Mouse (Mus musculus) liver, adult (tissue): Measurements from ENCODE around the gene Wfdc8.
"Not testable (repeated sequence)": the region's sequence is repeated elsewhere in the genome, so short reads cannot be mapped to it uniquely, and the experiment has no call there.

ENCODE experiments used
- GATA4 ChIP-seq: IDR thresholded peaks from 2 replicates; pipeline ENCODE4 v1.6.1; 2014; ENCODE audit warnings: mild to moderate bottlenecking, low read length; ENCODE audit not compliant: insufficient replicate concordance

The Wfdc8 gene

DNA sequence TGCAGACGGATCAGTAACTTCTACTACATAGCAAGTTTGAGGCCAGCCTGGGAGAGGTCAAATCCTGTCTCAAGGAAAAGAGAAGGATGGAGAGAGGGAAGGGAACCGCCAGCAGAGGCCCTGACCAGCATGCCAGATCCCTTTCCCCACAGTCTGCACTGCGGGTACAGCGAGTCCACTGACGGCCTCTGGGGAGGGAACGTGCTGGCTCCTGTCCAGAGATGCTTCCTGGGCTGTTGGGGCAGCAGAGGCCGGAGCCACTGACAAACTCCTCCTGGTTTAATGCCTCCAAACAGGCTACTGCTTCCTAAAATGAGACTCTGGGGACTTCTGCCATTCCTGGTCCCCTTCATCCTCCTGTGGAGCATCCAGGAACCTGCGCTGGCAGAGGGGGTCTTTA lies at the start of gene Wfdc8, which contains the start of gene Wfdc6b:
Gene Wfdc8 (minus strand): TSS at position 156 of the 400 bp plus-strand sequence.
Gene Wfdc6b (plus strand): TSS at position 52 of the 400 bp plus-strand sequence.
- not testable (repeated sequence) for TF ChIP-seq GATA4

DNA sequence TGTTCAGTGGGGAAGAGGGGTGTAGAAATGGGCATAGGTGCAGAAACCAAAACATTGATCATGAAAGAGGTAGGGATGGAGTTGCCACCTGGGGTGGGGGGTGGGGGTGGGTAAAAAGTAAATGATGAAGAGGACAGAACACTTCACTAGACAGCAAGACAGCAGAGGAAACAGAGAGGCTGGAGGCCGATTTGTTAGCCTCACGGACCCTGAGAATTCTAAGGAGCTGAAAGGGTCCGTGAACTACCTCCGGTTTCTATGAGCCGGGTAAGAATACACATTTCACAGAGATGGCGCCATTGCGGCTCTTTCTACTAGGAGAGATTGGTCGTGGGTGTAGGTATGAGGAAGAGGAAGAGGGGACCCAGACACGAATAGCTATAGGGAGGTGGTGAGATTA lies 43.1 kb upstream of the Wfdc8 start, which contains the start of gene Wfdc9:
Gene Wfdc9 (minus strand): TSS at position 101 of the 400 bp plus-strand sequence.
- TF ChIP-seq GATA4, result no peak

DNA sequence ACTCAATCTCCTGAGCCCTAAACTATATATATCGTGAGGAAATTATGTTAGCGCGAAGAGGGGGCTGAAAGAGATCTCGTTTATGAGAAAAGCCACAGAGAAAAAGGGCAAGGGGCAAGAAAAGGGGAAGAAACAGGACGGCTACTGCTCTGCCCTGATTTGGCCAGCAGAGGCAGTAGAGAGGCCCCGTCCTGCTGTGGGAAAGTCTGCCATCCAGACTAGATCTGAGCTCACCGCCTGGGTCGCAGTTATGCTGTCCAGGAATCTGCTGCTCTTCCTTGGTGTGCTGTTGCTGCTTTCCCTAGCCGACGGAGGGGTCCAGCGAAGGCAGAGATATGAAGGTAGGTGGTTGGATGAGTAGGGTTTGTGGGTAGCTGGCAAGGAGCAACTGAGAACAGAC lies 42.4 kb upstream of the Wfdc8 start, which contains the start of gene Wfdc10:
Gene Wfdc10 (plus strand): TSS at position 189 of the 400 bp plus-strand sequence.
- TF ChIP-seq GATA4, result no peak

DNA sequence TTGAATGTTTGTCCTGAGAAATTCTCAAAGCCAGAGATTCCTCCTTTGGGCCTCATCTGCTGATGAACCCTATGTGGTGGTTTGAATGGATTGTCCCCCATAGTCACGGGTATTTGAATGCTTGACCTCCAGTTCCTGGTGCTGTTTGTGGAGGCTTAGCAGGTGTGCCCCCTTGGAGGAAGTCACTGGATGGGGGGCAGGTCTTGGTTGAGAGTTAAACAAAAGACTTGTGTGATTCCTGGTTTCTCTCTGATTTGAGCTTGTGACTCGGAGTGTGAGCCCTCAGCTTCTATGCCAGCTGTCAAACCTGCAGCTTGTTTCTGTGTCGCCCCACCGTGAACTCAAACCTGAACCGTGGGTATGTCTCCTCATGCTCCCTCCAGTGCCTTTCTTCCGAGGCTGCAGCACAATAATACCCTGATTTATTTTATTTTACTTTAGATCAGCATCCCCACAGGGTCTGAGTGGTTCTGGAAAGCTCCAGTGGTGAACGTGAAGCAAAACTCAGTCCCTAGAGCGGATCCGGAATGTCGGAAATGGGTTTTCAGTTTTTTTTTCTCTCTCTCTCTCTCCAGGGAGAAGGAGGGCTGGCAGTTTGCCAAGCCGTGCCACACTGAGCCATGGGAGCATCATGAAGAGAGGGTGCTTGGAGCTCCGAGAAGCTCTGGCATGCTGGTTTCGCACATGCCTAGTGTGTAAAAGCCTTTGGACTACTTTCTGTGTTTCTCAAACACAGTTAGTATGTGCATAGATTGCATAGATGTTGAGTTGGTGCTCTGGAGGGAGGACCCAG lies 28.7 kb upstream of the Wfdc8 start:
- TF ChIP-seq GATA4, result no peak

DNA sequence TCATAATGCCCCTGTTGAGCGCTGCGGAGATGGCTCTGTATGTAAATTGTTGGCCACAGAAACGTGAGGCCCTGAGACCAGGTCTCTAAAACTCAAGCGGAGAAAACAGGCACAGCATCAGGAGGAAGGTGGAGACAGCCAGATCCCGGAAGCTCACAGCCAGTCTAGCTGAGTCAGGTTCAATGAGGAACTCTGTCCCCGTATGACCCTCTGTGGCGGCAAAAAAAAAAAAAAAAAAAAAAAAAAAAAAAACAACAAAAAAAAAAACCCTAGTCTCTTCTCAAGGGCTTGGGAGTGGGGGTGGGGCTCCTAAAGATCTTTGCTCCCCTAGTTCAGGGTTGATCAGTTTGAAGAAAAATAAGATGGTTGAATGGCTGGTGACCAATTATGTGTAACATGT lies 27.7 kb upstream of the Wfdc8 start:
- no peak for TF ChIP-seq GATA4

DNA sequence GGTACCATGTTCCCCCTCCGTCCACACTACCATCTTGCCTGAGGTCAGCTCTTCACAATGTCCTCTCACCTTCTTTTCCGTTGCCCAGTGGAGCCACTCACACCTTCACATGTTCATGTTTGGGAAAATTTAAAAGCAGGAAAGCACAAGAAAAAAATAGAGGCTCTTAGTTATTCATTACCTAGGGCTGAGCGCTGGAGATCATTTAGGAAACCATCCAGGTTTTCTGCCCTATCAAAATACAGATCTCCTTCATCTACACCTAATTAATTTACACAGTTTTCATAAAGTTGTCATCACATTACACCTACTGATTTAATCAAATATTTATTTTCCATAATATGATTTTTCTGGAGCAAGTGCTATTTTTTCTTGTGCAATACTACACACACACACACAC lies 25.3 kb upstream of the Wfdc8 start, which contains the start of gene Wfdc16:
Gene Wfdc16 (minus strand): TSS at position 101 of the 400 bp plus-strand sequence.
- no peak for TF ChIP-seq GATA4

DNA sequence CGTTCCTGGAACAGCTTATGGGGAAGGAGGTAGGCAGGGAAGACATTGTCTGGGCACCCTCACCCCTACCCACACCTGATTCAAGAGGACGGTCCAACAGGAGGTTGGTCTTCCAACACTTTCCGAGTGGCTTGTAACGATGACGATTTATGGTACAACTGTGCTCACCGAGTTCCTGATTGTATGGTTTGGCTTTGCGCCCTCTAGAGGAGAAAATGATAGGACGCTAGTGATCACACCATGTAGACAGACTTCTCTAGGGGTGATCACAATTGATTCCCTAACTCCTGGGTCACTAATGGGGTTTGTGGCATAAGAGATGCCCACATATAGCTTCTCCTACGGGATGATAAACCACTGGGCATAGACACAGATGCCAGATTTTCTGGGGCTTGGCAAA lies 21.8 kb upstream of the Wfdc8 start:
- TF ChIP-seq GATA4, result no peak

DNA sequence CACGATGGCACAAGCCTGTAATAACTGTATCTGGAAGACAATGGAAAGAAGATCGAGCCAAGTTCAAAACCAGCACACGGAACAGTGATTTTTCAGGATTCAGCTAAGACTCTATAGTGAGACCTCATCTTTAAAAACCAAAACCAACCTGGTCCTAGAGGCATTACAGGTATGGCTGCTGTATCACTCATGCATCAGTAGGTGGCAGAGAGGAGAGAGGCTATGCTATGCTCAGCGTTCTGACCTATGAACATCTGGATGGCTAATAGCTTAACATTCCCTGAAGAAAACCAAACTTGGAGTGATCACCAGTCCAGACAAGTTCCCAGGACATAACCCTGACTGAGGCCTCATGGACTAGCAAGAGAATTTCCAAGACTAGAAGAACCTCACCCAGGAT lies 8.3 kb upstream of the Wfdc8 start:
- no peak for TF ChIP-seq GATA4

DNA sequence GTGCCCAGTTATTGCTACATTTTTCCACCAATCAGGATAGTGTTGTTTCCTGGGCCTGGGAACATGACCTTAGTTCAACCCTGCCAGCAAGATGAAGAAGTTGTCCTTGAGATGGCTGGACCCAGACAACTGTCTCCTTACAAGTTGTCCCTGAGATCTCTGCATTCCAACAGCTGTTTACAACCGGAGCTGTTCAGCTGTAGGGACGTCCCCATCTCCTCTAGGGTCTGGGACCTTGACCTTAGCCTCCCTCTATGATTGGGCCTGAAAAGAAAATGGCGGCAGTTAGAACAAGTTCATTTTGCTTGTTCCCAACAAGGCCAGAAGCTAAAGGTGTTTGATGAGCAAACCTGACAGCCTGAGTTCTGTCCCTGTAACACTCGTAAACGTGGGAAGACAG lies 5.6 kb upstream of the Wfdc8 start:
- TF ChIP-seq GATA4, result no peak

DNA sequence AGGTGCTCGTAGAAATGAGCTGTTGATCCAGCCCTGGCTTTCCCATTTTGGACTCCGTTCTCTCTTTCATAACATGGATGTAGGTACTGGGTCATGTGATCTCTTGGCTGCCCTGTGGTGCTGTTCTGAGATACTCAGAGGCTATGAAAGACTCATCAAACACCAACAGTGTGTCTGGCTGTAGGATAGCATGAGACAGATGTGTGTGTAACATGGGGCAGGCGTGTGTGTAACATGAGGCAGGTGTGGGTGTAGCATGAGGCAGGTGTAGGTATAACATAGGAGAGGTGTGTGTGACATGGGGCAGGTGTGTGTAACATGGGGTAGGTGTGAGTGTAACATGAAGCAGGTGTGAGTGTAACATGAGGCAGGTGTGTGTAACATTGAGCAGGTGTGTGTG lies 2.0 kb upstream of the Wfdc8 start:
- no peak for TF ChIP-seq GATA4

DNA sequence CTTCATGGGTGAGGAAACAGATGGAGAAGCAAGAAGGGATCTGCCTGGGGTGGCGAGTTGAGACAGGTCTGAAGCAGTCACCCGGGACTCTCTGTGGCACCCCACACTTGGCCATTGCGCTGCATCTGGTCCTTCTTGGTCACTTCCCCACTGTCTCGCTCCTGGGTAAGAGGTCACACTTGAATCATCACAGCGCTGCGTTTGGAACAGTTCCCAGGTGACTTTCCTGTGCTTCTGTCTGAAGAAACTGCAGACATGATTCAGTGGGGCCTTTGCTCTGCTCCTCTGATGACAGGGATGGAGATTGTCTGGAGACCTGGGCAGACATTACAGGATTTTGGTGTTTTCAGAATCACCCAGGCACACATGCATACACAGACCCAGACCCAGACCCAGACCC lies 4.6 kb downstream of the Wfdc8 start:
- TF ChIP-seq GATA4, result no peak

DNA sequence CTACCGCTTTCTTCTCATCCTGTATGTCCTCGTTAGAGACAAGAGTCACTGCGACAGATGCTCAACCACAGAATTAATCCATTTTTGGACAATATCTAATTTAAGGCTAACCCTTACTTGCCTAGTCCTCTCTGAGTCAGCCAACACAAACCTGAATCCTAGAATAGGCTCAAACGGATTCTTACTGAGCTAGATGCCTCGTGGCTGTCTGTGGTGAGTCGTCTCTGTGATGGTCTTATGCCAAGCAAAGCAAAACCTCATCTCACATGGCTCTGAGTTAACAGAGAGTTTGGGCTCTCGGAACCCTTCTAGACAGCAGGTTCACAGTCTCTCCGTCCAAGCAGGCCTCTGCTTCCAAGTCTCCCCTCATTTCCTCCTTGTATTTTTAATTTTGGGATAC lies 9.0 kb downstream of the Wfdc8 start:
- no peak for TF ChIP-seq GATA4

DNA sequence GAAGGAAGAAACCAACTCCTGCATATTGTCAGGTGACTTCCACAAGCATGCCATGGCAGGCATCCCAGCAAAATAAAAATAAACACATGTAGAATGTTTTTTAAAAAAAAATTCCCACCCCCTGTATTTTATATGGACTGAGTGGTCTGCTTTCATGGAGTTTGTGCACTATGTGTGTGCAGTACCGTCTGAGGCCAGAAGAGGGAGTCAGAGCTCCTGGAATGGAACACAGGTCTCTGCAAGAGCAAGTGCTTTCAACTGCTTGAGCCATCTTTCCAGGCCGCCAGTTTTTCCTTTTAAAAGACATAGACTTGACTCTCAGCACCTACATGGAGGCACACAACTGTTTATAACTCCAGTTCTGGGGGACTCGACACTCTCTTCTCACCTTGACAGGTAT lies 9.9 kb downstream of the Wfdc8 start:
- TF ChIP-seq GATA4, result no peak

DNA sequence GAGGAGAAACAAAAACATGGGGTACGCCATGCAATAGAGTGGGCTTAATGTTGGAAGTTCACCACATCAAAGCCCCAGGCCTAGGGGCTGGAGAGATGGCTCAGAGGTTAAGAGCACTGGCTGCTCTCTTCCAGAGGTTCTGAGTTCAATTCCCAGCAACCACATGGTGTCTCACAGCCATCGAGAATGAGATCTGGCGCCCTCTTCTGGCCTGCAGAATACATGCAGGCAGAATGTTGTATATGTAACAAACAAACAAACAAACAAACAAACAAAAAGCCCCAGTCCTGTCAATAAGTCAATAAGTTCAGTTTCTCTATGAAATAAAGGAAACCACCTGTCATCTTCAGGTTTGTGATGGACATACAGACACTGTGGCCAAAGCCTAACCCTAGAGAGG lies 13.2 kb downstream of the Wfdc8 start:
- no peak for TF ChIP-seq GATA4

DNA sequence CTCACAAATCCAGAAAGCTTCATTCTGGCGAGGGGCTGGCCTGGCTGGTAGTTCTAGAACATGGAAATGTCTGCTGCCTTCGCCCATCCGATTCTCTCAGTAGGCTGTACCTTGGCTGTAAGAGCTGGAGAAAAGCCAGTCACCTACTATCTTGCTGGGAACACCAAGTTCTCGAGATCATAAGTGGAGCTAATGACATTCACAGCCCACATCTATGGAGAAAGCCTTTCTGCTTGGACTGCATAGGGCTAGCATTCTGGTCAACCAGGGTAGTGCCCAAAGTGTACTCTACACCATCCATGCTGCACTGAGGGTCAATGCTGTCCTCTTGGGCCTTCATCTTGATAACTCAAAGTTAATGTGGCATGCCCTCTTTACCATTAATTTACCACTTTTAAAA lies 19.9 kb downstream of the Wfdc8 start, which contains the start of gene Eppin:
Gene Eppin (minus strand): TSS at position 101 of the 400 bp plus-strand sequence.
- no peak for TF ChIP-seq GATA4

DNA sequence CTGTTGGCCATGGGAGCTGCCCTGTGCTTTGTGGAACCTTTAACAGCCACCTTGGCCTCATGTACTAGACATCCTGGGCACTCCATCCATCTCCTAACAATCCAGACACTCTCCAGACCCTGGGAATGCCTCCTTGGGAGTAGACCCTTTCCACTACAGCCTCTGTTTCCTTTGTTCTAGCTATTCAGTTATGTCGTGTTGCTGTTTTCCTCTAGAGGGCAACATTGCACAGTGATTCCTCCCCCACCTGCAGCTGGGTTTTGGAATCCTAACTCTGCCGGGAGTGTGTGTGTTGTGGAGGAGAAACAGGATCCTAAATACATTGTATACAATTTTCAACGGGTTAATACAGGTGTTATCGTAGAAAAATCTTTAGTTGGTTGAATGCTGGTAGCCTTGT lies 21.4 kb downstream of the Wfdc8 start:
- no peak for TF ChIP-seq GATA4

DNA sequence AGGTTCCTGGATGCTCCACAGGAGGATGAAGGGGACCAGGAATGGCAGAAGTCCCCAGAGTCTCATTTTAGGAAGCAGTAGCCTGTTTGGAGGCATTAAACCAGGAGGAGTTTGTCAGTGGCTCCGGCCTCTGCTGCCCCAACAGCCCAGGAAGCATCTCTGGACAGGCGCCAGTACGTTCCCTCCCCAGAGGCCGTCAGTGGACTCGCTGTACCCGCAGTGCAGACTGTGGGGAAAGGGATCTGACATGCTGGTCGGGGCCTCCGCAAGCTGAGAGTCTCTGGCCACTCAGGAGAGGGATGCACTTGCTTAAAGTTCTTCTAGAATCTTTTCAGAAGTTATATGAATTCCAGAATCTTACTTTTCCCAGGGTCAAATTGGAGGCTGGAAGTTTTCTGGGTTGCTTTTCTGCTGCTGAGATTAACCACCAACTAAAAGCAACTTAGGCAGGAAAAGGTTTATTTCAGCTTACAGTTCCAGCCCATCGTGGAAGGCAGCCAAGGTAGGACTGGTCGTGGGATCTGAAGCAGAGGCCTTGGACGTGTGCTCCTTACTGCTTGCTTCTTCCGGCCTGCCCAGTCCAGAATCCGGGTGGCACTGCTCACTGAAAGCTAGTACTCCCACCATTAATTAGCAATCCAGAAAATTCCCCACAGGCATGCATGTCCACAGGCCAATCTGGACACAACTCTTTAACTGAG lies 28.3 kb downstream of the Wfdc8 start, which contains the start of gene Wfdc6a:
Gene Wfdc6a (minus strand): TSS at position 423 of the 701 bp plus-strand sequence.
- TF ChIP-seq GATA4, result not testable (repeated sequence)

DNA sequence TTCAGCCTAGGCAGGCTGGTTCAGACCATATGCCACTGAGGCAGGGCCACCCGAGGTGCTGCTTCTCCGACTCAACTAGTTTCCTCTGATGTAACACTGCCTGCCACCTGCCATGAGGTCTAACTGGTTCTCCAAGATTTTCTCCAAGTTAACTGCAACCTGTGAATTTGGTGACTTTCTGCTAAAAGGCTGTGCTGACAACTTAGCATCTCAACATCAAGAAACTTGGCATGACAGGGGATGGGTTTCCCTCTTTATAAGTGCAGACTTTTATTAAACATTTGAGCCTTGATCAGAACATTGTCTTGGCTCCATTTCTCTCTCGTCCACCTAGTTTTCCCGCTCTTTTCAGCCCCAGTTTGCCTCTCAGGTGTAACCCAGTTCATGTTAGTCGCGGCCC lies 40.1 kb downstream of the Wfdc8 start, which contains the start of gene Spint3:
Gene Spint3 (minus strand): TSS at position 101 of the 400 bp plus-strand sequence.
- not testable (repeated sequence) for TF ChIP-seq GATA4
